Mouse (Mus musculus) embryonic facial prominence, embryonic 13.5 days (tissue): ENCODE measurements around the gene Rgs19. TPM values are rescaled to one million over a fixed set of nuclear protein-coding genes. Genes with fewer than 3 reads are reported as not detected.

Experiments used
- ATAC-seq: fragments of 200-750 bp; cut with Nextera tagmentation; 2 replicates; pipeline ENCODE4 v1.8.0; 2017; ENCODE audit warnings: low read depth; ENCODE audit not compliant: insufficient number of reproducible peaks, insufficient read depth, low FRiP score, low TSS enrichment
- H3K27ac ChIP-seq: fragments of 300-500 bp; sonication (generic); 2 replicates; pipeline ENCODE4 v1.5.1; 2015; ENCODE audit warnings: moderate library complexity, mild to moderate bottlenecking, inconsistent platforms
- H3K27me3 ChIP-seq: fragments of 300-500 bp; sonication (generic); 2 replicates; pipeline ENCODE4 v1.6.1; 2015; ENCODE audit warnings: mild to moderate bottlenecking, inconsistent platforms
- H3K36me3 ChIP-seq: fragments of 300-500 bp; sonication (generic); 2 replicates; pipeline ENCODE4 v1.6.1; 2015; ENCODE audit warnings: mild to moderate bottlenecking, inconsistent platforms
- H3K4me1 ChIP-seq: fragments of 300-500 bp; sonication (generic); 2 replicates; pipeline ENCODE4 v1.6.1; 2015; ENCODE audit warnings: inconsistent platforms
- H3K4me2 ChIP-seq: fragments of 300-500 bp; sonication (generic); 2 replicates; pipeline ENCODE4 v1.6.1; 2015; ENCODE audit warnings: moderate library complexity, mild to moderate bottlenecking, inconsistent platforms
- H3K4me3 ChIP-seq: fragments of 300-500 bp; sonication (generic); 2 replicates; pipeline ENCODE4 v1.5.1; 2015; ENCODE audit warnings: mild to moderate bottlenecking, inconsistent platforms
- H3K9ac ChIP-seq: fragments of 300-500 bp; sonication (generic); 2 replicates; pipeline ENCODE4 v1.6.1; 2015; ENCODE audit warnings: mild to moderate bottlenecking, inconsistent platforms
- H3K9me3 ChIP-seq: fragments of 300-500 bp; sonication (generic); 2 replicates; pipeline ENCODE4 v1.6.1; 2016; ENCODE audit warnings: inconsistent platforms
- WGBS: fragments of 180-500 bp; shearing (Covaris S2); methylation state at CpG from one replicate; pipeline ENCODE4 v1.1.7; 2015; ENCODE audit warnings: mixed read lengths; 5-methylcytosine and 5-hydroxymethylcytosine counted together
- polyA plus RNA-seq: library from polyadenylated mRNA; unstranded; fragments of >200 nt; fragmentation: Nextera tagmentation; extraction: Ambion mirVana; gene quantifications from 2 replicates; pipeline ENCODE4 v1.2.1, GENCODE M21; 2015

Rgs19 gene
- polyA plus RNA-seq, 1 experiment from 2014 or later: 83.5 TPM

- H3K4me2 ChIP-seq: no peak within 1 kb of the TSS
- H3K4me3 ChIP-seq: no peak within 1 kb of the TSS
- H3K9ac ChIP-seq: no peak within 1 kb of the TSS
- H3K4me1 ChIP-seq: peaks cover 6% of the 10 kb centered on the region; the same call in 1 of the 2 replicates
- ATAC-seq: no peak
- H3K27me3 ChIP-seq: no peaks in the 10 kb centered on the region; the same call in 1 of the 2 replicates
- H3K36me3 ChIP-seq: no peaks in the 10 kb centered on the region
- H3K27ac ChIP-seq: no peak within 1 kb of the TSS
- no peaks in the 10 kb centered on the region for H3K9me3 ChIP-seq
- 48% methylated on average over 5 of the region's 5 CpGs for WGBS
These were observed 4.5 kb upstream of the Rgs19 start, which contains the start of gene Lkaaear1 for GRCm38 (mm10) chr2:181698241-181698640. Gene Lkaaear1 (minus strand): TSS chr2:181698442.

GRCm38 (mm10) chr2:181696801-181697420 lies 3.1 kb upstream of the Rgs19 start:
- H3K36me3 ChIP-seq: no peaks in the 10 kb centered on the region
- 76% methylated on average over 33 of the region's 33 CpGs for WGBS
- no peaks in the 10 kb centered on the region; the same call in 1 of the 2 replicates for H3K27me3 ChIP-seq
- H3K4me1 ChIP-seq: peaks cover 20% of the 10 kb centered on the region
- no peak overlapping the region for H3K4me3 ChIP-seq
- no peaks in the 10 kb centered on the region for H3K9me3 ChIP-seq
- H3K9ac ChIP-seq: no peak overlapping the region
- no peak overlapping the region for H3K27ac ChIP-seq
- H3K4me2 ChIP-seq: no peak overlapping the region
- ATAC-seq: no peak

DNA sequence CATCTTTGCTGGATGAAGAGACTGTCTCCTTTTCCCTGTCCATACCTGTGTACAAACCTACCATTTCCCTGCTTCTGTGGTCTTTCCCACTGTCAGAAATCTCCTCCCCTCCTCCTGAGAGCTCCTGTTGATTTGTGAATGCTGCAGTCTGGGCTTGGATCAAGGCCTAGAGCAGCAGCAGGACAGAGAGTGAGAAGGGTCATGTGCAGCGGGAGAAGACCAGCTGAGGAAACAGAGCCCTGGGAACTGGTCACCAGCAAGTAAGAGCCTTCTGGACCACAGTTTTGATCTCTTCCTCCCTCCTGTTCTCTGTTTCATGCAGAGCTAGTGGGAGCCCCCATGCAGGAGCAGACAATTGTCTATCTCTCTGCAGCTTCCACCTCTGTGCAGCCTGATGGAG lies 2.0 kb upstream of the Rgs19 start:
- Histone ChIP-seq H3K9me3 (no peaks in the 10 kb centered on the region), H3K4me3 (no peak overlapping the region), H3K4me1 (peaks cover 28% of the 10 kb centered on the region), H3K9ac (no peak overlapping the region), H3K36me3 (peaks cover 6% of the 10 kb centered on the region; the same call in 1 of the 2 replicates), H3K4me2 (no peak overlapping the region), H3K27ac (no peak overlapping the region), H3K27me3 (no peaks in the 10 kb centered on the region; the same call in 1 of the 2 replicates)
- ATAC-seq: no peak
- 70% methylated on average over 1 of the region's 1 CpGs for WGBS

DNA sequence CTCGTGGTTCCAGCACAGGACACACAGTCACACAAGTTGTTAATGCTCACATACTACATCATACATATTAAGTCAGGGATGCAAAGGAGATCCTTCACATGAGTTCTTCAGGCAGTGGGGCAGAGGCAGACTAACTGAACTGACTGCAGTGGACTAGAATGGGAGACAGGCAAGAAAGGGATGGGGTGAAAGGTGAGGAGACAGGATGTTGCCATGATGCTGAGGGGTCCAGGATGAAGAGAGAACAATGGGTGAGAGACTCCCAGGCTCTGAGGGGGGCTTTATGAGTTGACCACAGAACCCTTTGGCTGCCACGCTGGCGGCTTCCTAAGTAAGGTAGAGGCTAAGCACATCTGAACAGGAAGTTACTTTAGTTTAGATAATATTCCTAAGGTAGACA lies 804 bp upstream of the Rgs19 start:
- Histone ChIP-seq H3K9ac (peak overlapping the region; percentile 86; the same call in 1 of the 2 replicates), H3K4me2 (peak overlapping the region; percentile 91), H3K36me3 (peaks cover 9% of the 10 kb centered on the region), H3K4me1 (peaks cover 28% of the 10 kb centered on the region), H3K4me3 (peak overlapping the region; percentile 73), H3K27ac (no peak overlapping the region), H3K27me3 (no peaks in the 10 kb centered on the region; the same call in 1 of the 2 replicates), H3K9me3 (no peaks in the 10 kb centered on the region)
- WGBS: 94% methylated on average over 3 of the region's 3 CpGs
- no peak for ATAC-seq

GRCm38 (mm10) chr2:181692304-181692703 lies 1.5 kb downstream of the Rgs19 start:
- H3K9me3 ChIP-seq: no peaks in the 10 kb centered on the region
- peaks cover 28% of the 10 kb centered on the region for H3K4me1 ChIP-seq
- H3K36me3 ChIP-seq: peaks cover 30% of the 10 kb centered on the region
- 83% methylated on average over 3 of the region's 3 CpGs for WGBS
- H3K27me3 ChIP-seq: no peaks in the 10 kb centered on the region; the same call in 1 of the 2 replicates
- peak overlapping the region; percentile 73 for H3K4me3 ChIP-seq
- H3K27ac ChIP-seq: no peak overlapping the region
- ATAC-seq: no peak
- peak overlapping the region; percentile 86; the same call in 1 of the 2 replicates for H3K9ac ChIP-seq
- peak overlapping the region; percentile 91 for H3K4me2 ChIP-seq

DNA sequence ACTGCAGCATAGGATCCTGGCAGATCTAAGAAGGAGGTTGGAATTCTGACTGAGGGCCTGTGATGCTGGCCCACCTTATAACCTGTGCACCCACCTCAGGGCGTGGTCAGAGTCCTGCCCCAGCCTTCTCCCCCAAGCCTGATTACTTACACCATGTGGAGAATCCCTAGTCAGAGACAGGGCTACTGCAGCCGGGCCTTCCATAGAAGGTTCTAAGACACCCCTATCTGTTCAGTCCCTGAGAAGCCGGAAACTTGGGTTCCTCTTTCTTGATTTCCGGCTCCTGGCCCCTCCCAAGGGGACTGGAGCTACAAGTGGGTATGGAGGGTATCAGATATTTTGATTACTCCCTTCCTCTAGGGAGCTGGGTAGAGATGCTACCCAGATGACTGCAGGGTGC lies 2.2 kb downstream of the Rgs19 start:
- Histone ChIP-seq H3K4me2 (no peak overlapping the region), H3K36me3 (peaks cover 38% of the 10 kb centered on the region), H3K27ac (no peak overlapping the region), H3K27me3 (no peaks in the 10 kb centered on the region), H3K9me3 (no peaks in the 10 kb centered on the region), H3K4me1 (peaks cover 28% of the 10 kb centered on the region), H3K9ac (no peak overlapping the region), H3K4me3 (no peak overlapping the region)
- no peak for ATAC-seq
- 89% methylated on average over 4 of the region's 4 CpGs for WGBS

GRCm38 (mm10) chr2:181691083-181691482 lies 2.7 kb downstream of the Rgs19 start:
- H3K27me3 ChIP-seq: no peaks in the 10 kb centered on the region
- H3K27ac ChIP-seq: no peak overlapping the region
- no peak for ATAC-seq
- no peak overlapping the region for H3K4me2 ChIP-seq
- H3K4me3 ChIP-seq: no peak overlapping the region
- H3K4me1 ChIP-seq: peaks cover 28% of the 10 kb centered on the region
- H3K9ac ChIP-seq: 0 out of 2 replicates have a peak overlapping the region, but pooled peaks have one; percentile 46
- H3K36me3 ChIP-seq: peaks cover 42% of the 10 kb centered on the region
- WGBS: 80% methylated on average over 6 of the region's 6 CpGs
- H3K9me3 ChIP-seq: no peaks in the 10 kb centered on the region

- Histone ChIP-seq H3K27ac (no peak overlapping the region), H3K9me3 (no peaks in the 10 kb centered on the region), H3K4me1 (peaks cover 28% of the 10 kb centered on the region), H3K4me2 (no peak overlapping the region), H3K36me3 (peaks cover 51% of the 10 kb centered on the region), H3K27me3 (no peaks in the 10 kb centered on the region), H3K4me3 (no peak overlapping the region), H3K9ac (no peak overlapping the region)
- no peak for ATAC-seq
- 92% methylated on average over 10 of the region's 10 CpGs for WGBS
These were observed 4.2 kb downstream of the Rgs19 start for GRCm38 (mm10) chr2:181689466-181690160.

DNA sequence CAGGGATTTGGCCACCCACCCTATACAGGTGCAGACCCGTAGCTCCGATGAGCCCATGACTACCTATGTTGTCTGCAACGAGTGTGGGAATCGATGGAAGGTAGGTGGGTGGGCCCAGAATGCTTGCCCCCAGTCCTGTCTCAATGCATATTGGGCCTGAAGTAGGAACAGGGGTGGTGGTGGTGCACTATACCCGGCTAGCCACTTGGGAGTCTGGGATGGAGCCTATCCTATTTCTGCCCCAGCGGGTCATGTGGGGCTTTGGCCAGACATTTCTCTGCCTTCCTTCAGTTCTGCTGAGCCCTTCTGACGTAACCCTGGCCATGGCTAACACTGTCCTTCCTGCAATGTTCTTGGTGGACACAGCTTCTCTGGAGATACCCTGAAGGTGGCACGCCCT lies 6.2 kb downstream of the Rgs19 start:
- Histone ChIP-seq H3K9ac (no peak overlapping the region), H3K27ac (no peak overlapping the region), H3K36me3 (peaks cover 57% of the 10 kb centered on the region), H3K27me3 (no peaks in the 10 kb centered on the region), H3K4me2 (no peak overlapping the region), H3K9me3 (no peaks in the 10 kb centered on the region), H3K4me3 (no peak overlapping the region), H3K4me1 (peaks cover 15% of the 10 kb centered on the region)
- ATAC-seq: no peak
- WGBS: 95% methylated on average over 8 of the region's 8 CpGs

DNA sequence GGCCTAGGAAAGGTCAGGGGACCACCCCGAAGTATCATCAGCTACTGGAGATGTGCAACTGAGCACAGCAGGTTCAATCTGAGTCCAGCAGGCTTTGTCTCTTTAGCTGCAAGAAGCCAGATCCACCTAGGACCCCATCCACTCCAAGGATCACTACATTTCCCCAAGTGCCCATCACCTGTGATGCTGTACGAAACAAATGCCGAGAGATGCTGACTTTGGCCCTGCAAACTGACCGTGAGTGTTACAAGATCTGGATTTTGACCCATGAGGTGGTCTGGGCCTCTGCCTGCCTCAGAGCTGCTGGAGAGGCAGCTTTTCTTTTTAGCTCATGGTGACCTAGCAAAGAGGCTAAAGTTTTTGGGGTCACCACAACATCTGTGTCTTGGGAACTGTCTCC lies 8.1 kb downstream of the Rgs19 start:
- peaks cover 51% of the 10 kb centered on the region for H3K36me3 ChIP-seq
- no peak overlapping the region for H3K9ac ChIP-seq
- H3K27me3 ChIP-seq: no peaks in the 10 kb centered on the region
- H3K4me2 ChIP-seq: no peak overlapping the region
- no peak overlapping the region for H3K27ac ChIP-seq
- no peaks in the 10 kb centered on the region for H3K9me3 ChIP-seq
- 90% methylated on average over 4 of the region's 4 CpGs for WGBS
- ATAC-seq: no peak
- H3K4me3 ChIP-seq: no peak overlapping the region
- H3K4me1 ChIP-seq: peaks cover 10% of the 10 kb centered on the region

DNA sequence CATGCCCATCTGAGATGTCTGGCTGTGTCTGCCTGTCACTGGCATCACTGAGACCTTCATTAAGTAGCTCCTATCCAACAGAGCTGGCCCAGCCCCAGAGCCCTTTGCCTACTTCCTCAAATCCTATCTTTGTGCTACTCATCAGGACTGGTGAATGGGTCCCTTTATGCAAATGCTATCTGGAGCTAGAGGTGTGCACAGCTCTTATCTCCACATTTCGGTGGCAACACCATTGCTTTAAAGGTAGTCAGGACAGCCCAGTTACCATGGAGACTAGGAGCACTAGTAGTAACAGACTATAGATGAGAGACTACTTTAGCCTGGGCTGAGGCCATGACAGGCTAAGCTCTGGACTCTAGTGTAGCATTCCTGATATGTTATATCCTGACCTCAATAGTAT lies 9.1 kb downstream of the Rgs19 start:
- no peak for ATAC-seq
- H3K4me3 ChIP-seq: no peak overlapping the region
- H3K9ac ChIP-seq: no peak overlapping the region
- 82% methylated on average over 1 of the region's 1 CpGs for whole genome bisulfite sequencing
- H3K36me3 ChIP-seq: peaks cover 49% of the 10 kb centered on the region
- H3K9me3 ChIP-seq: no peaks in the 10 kb centered on the region
- H3K4me2 ChIP-seq: no peak overlapping the region
- H3K27ac ChIP-seq: no peak overlapping the region
- H3K27me3 ChIP-seq: no peaks in the 10 kb centered on the region
- H3K4me1 ChIP-seq: peaks cover 11% of the 10 kb centered on the region

GRCm38 (mm10) chr2:181683381-181683780 lies 10.4 kb downstream of the Rgs19 start:
- peaks cover 16% of the 10 kb centered on the region for H3K4me1 ChIP-seq
- ATAC-seq: no peak
- no peaks in the 10 kb centered on the region for H3K9me3 ChIP-seq
- no peak overlapping the region for H3K4me3 ChIP-seq
- no peak overlapping the region for H3K27ac ChIP-seq
- 0 out of 2 replicates have a peak overlapping the region, but pooled peaks have one; percentile 11 for H3K9ac ChIP-seq
- H3K27me3 ChIP-seq: no peaks in the 10 kb centered on the region
- H3K36me3 ChIP-seq: peaks cover 38% of the 10 kb centered on the region
- WGBS: 72% methylated on average over 4 of the region's 4 CpGs
- no peak overlapping the region for H3K4me2 ChIP-seq
